Mouse (Mus musculus): ENCODE results near the gene Aasdhppt.

Gene Aasdhppt

DNA sequence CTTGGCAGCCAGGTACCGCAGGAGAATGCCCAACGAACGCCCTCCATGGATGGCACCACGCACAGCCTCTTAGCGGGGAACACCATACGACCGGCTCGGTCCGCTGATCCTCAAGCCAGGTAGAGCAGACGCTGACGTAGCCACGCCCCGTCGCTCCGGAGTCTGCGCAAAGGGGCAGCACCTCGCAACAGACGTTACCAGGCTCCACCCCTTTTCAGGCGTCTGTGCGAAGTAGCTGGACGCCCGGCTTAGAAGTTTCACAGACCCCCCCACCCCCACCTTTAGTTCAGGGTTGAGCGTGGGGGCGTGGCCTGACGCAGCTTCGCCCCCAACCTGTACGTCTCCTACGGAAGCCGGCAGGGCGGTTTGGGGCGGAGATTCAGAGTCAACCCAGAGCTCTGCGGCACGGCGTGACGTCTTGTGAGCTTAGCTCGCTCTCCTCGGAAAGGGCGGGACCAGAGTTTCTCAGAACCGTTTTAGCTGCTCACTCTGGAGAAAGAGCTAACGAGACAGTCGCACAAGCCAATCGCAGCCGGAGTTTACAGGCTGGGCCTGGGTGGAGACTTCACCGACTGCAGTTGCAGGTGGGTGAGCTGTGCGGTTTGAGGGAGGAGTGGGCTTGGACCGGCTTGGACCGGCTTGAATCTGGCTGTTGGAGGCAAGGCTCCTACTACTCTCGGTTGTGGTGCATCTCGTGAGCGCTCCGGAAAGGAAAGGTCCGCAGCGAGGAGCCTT lies at the start of gene Aasdhppt, which contains the start of gene Kbtbd3:
Gene Aasdhppt (minus strand): TSS at position 121 of the 735 bp plus-strand sequence.
Gene Kbtbd3 (plus strand): TSS at position 483 of the 735 bp plus-strand sequence.
- in situ Hi-C loops (cut with MboI, MseI) = no loop called here

DNA sequence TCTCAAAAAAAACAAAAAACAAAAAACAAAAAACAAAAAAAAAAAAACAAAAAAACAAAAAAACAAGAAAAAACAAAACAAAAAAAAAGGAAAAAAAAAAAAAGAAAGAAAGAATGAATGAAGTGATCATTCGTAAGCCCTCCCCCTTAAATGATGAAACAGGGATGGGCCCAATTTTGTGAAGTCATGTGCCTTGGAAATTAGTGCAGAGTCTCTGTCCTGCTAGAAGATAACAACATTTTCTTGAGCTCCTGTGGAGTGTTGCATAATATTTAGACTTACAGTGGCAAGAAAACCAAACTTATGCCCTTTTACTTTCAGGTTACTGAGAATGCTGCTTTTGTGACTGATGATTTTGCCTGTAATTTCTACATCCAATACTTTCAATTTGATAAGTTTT lies 43.9 kb upstream of the Aasdhppt start:
- in situ Hi-C loops (cut with MboI, MseI) = no loop called here

GRCm38 (mm10) chr9:4318939-4319721 lies 9.9 kb upstream of the Aasdhppt start:
- in situ Hi-C loops (cut with MboI, MseI) = loop anchor here (5.0 kb wide), 1 partner anchor 53 kb away; no protein-coding TSS in a partner anchor

- in situ Hi-C loops (cut with MboI, MseI) = loop anchor here (5.0 kb wide), 1 partner anchor 57 kb away; no protein-coding TSS in a partner anchor
Measured at GRCm38 (mm10) chr9:4315746-4316145, 6.5 kb upstream of the Aasdhppt start.

- in situ Hi-C loops (cut with MboI, MseI) = no loop called here
Measured at GRCm38 (mm10) chr9:4313946-4314345, 4.7 kb upstream of the Aasdhppt start.

GRCm38 (mm10) chr9:4311162-4311561 lies 1.9 kb upstream of the Aasdhppt start:
- in situ Hi-C loops (cut with MboI, MseI) = no loop called here

DNA sequence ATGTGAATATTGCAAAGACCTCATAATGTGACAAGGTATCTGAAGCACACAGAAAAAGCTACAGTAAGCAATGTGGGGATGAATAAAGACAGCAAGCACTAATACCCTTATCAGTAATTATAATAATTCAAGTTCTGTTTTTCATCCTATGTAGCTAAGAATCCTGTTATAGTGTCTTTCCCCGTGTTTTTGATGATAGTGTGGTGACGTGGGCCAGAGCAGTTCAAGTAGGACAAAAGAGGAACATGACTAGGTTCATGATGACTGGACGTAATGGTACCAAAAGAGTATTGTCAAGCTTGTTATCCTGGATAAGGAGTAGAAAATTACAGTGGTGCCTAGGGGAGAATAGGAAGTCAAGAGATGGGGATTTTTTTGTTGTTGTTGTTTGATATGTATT lies 1.4 kb upstream of the Aasdhppt start:
- in situ Hi-C loops (cut with MboI, MseI) = no loop called here

DNA sequence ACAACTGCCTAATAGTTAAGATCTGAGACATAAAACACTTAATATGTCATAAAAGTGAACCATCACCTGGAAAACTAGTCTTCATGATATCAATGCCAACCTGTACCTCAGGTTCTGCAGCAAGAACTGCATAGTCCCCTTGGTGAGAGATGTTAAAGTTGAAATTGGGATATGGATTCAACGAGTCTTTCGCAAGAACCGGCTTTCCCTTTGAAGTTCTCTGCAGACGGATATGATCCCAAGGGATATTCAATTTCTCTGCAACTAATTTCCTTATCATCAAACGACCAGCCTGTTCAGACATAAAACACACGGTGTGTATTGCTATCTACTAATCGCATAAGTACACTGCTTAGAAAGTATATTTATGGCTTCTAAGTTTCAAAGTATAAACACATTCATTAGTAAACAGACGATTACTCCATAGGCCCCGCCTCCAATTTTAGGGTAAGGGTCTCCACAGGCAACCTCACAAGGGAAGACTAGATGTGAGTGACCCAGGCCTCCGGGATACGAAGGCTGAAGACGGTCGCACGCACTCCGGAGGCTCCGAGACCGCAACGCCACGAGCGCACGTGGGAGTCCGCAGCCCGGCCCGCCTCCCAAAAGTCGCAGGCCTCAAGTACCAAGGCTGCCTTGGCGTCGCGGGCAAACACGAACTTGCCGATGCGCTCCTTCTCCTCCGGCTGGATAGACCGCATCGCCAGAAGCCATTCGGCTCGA lies 482 bp downstream of the Aasdhppt start:
- in situ Hi-C loops (cut with MboI, MseI) = no loop called here

DNA sequence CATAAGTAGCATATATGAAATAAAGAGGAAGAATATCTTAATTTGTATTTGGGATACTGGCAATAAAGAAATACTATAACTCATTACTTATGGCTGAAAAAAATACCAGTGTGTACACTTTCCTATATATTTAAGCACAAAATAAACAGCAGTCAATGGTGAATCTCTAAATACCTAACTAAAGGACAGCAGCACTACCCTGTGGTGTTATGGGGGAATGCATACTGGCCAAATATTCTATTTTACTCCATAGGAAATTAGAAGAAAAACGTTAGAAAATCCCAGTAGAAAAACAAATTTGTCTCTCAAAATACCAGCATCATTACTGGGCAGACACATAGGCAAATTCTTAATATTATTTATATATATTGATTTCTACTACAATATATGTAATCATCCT lies 4.4 kb downstream of the Aasdhppt start:
- in situ Hi-C loops (cut with MboI, MseI) = no loop called here

DNA sequence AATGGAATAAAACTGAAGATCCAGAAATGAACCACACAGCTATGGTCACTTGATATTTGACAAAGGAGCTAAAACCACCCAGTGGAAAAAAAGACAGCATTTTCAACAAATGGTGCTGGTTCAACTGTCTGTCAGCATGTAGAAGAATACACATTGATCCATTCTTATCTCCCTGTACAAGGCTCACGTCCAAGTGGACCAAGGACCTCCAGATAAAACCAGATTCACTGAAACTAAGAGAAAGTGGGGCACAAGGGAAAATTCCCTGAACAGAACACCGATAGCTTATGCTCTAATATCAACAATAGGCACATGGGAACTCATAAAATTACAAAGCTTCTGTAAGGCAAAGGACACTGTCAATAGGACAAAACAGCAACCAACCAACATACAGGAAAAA lies 8.8 kb downstream of the Aasdhppt start:
- in situ Hi-C loops (cut with MboI, MseI) = no loop called here

DNA sequence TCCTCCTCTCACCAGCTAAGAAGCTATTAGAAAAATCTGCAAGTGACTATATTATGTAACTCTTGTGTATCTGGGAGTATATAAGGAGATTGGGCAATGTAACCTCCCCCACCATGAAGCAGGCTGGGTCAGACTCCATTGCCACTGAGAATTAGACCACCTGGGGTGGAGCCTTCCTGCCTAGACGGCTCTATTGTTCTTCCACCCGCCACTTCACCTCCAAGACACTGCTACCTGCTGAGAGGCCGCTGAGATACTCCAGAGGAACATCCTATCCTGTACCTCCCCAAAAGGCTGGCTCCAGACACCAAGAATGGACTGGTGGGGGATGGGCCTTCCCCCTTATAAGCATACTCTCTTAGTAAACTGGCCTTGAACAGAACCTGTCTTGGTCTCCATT lies 25.4 kb downstream of the Aasdhppt start:
- in situ Hi-C loops (cut with MboI, MseI) = no loop called here

GRCm38 (mm10) chr9:4266881-4267280 lies 42.4 kb downstream of the Aasdhppt start:
- in situ Hi-C loops (cut with MboI, MseI) = no loop called here

- in situ Hi-C loops (cut with MboI, MseI) = no loop called here
Measured at GRCm38 (mm10) chr9:4260746-4261090, 48.6 kb downstream of the Aasdhppt start.

DNA sequence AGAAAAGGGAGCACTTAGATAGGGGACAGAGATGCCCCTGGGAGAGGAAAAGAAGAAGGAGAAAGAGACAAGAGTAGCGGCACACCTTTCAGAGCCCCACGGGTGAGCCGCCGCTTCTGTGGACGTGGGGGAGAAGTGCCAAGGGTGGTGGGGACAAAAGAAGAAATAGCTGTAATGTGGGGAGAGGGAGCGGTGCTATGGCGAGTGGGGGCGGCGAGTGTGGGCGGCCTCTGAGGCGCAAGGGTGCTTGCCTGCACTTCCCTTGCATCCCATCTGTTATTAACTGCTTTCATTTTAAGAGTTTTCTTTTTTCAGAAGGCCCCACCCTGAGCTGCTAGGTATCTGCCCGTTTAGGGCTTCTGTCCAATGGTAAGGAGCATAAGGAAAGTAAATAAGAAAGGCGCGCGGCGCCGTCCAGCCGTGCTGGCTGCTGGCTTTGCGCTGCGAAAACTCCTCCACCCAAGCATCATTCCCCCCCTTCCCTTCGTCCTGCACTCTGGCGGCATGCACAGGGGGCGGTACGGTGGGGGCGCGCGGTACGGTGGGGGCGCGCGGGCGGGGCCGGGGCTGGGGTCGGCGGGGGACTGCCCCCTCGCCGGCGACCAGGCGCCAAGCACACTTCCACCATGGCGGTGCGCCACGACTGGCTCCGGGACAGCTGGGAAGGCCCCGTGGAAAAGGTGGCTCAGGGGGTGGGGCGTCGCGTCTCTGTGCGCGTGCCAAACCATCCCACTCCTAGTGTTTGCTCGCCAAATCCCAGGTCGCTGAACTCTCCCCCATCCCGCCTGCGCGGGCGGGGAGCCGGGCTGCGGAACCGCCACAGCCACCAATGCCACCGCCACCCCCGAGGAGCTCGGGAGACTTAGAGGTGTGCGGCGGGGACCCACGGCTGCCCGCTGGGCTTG lies 49.2 kb downstream of the Aasdhppt start:
- in situ Hi-C loops (cut with MboI, MseI) = no loop called here

DNA sequence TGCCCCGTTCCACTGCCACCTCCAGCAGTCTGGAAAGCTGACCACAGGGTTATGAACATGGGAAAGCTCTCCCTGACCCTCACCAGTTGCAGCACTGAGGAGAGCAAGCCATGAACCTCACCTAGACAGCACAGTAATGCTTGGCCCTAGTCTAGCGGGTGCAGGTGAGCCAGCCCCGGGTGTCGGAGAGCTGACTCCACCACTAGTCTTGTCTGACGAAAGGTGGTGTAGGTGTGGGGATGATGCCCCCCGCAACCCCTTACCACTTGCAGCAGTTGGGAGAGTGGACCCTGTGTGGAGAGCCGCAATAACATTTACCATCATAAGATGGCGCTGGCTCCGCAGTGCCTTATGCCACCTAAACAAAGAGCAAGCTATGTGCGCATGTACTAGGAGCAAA lies 50.2 kb downstream of the Aasdhppt start:
- in situ Hi-C loops (cut with MboI, MseI) = no loop called here
